Mouse (Mus musculus): ENCODE measurements around the gene Dcaf8. TPM values are rescaled to one million over a fixed set of nuclear protein-coding genes. Genes with fewer than 3 reads are reported as not detected.

Gene Dcaf8
- polyA plus RNA-seq, 1 experiment from 2014 or later, result 110 TPM

DNA sequence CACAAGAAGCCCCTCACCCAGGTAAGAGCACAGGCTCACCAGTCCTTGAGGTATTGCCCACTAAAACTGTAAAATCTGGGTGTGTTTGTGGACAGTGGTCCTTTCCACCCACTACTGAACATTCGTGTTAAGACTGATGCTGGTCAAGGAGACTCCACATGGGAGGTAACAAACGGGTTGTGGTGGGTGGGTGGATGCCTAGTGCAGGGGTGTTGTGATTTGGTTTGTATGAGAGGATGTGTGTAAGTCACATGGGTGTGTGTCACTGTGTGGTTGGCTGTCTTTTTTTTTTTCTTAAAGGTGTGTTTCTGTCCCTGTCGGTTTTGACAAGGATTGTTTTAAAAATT, 57.8 kb downstream of the Dcaf8 start:
- Histone ChIP-seq H3K9me3 (replicated peaks; ENCODE audit: low read length) (no peaks in the 10 kb centered on the region), H3K27me3 (ENCODE audit: insufficient read depth, low read length) (no peaks in the 10 kb centered on the region), H3K36me3 (ENCODE audit: insufficient read depth, low read length) (no peaks in the 10 kb centered on the region), H3K4me2 (ENCODE audit: low read length) (peak overlapping the region; percentile 80), H3K4me1 (replicated peaks; ENCODE audit: insufficient read depth, low read length) (peaks cover 53% of the 10 kb centered on the region), H3K27ac (peak overlapping the region; percentile 88; the same call in 1 of the 2 replicates), H3K9ac (ENCODE audit: low read depth, low read length) (peak overlapping the region; percentile 80), H3K4me3 (replicated peaks; ENCODE audit: low read depth, low read length) (peak overlapping the region; percentile 60)
- ATAC-seq (replicated peaks; ENCODE audit: low FRiP score, low read depth), result no peak
- DNase-seq (ENCODE audit: low spot score), result no peak
- WGBS, result 14% methylated on average over 3 of the region's 3 CpGs
- no peak for TF ChIP-seq CTCF (IDR thresholded peaks at IDR 0.05; ENCODE audit: low read depth)

DNA sequence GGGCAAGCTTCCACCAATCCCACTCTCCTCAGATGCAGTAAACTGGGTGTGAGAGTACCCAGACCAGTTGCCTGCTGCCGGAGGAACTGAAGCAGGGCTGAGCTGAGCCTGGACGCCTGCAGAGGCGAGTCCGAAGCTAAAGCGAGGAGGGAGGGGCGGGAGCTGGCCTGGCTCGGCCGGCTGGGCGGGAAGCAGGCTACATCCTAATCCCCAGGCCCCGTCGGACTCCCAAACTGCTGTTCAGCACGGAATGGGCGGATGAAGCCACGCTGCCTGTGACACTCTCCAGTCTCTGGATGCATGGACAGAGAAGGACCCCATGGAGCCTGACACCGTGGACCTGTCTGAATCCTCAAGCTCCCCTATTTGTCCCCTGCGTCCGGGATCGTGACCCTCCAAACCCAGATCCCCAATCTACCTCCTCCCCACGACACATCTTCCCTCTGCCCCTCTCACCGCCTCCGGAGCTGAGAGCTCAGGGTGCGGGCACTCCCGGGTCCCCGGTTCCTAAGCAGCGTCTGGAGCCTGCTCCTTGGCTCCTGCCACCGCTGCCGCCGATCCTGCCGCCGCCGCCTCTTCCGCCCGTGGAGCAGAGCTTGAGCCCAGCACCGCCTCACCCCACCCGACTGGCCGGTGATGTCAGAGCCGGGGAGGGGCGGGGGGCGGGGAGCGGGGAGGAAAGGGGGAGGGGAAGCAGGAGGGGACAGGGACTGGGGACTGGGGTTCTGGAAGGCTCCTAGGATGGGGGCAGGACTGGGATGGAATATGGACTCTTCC, 58.4 kb downstream of the Dcaf8 start, which contains the start of gene Pea15a:
TSS of gene Pea15a (minus strand) at position 664 of the 777 bp plus-strand sequence.
- Histone ChIP-seq H3K4me1 (replicated peaks; ENCODE audit: insufficient read depth, low read length) (peaks cover 47% of the 10 kb centered on the region), H3K4me2 (ENCODE audit: low read length) (peak within 1 kb of the TSS; percentile 80), H3K9me3 (replicated peaks; ENCODE audit: low read length) (no peaks in the 10 kb centered on the region), H3K27me3 (ENCODE audit: insufficient read depth, low read length) (no peaks in the 10 kb centered on the region), H3K36me3 (ENCODE audit: insufficient read depth, low read length) (no peaks in the 10 kb centered on the region), H3K4me3 (replicated peaks; ENCODE audit: low read depth, low read length) (peak within 1 kb of the TSS; percentile 60), H3K27ac (peak within 1 kb of the TSS; percentile 88), H3K9ac (ENCODE audit: low read depth, low read length) (peak within 1 kb of the TSS; percentile 80)
- no peak for TF ChIP-seq CTCF (IDR thresholded peaks at IDR 0.05; ENCODE audit: low read depth)
- WGBS, result 0% methylated on average over 39 of the region's 40 CpGs
- DNase-seq (ENCODE audit: low spot score), result peak; percentile 89
- ATAC-seq (replicated peaks; ENCODE audit: low FRiP score, low read depth), result peak; percentile 55

DNA sequence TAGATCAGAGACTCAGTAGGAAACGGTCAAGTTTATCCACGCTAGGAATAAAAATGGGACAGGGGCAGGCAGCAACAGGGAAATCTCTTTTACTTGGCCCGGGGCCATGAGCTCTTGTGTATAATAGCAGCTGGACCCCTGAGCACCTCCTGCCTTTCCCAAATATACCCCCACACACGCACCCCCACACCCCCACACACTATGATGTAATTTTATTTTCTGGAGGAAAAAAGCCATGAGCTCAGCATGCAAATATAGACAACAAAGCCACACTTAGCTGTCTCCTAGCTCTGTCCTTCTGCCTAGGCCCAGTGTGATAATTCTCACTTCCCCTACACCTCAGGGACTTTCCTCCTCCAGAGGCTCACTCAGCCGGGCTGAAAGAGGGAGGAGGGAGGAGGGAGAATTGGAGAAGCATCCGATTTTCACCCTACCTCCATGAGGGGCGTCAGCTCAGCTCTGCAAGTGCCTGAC, 59.3 kb downstream of the Dcaf8 start:
- ATAC-seq (replicated peaks; ENCODE audit: low FRiP score, low read depth), result no peak

GRCm38 (mm10) chr1:172212776-172213175, 64.9 kb downstream of the Dcaf8 start:
- no peak overlapping the region for H3K9ac ChIP-seq (ENCODE audit: low read depth, low read length)
- H3K9me3 ChIP-seq (replicated peaks; ENCODE audit: low read length), result no peaks in the 10 kb centered on the region
- WGBS, result 55% methylated on average over 5 of the region's 5 CpGs
- H3K4me3 ChIP-seq (replicated peaks; ENCODE audit: low read depth, low read length), result no peak overlapping the region
- ATAC-seq (replicated peaks; ENCODE audit: low FRiP score, low read depth) (no peak), DNase-seq (ENCODE audit: low spot score) (no peak)
- H3K27ac ChIP-seq, result no peak overlapping the region
- no peaks in the 10 kb centered on the region for H3K27me3 ChIP-seq (ENCODE audit: insufficient read depth, low read length)
- no peaks in the 10 kb centered on the region for H3K36me3 ChIP-seq (ENCODE audit: insufficient read depth, low read length)
- no peak overlapping the region for H3K4me2 ChIP-seq (ENCODE audit: low read length)
- peaks cover 7% of the 10 kb centered on the region; the same call in 1 of the 2 replicates for H3K4me1 ChIP-seq (replicated peaks; ENCODE audit: insufficient read depth, low read length)
- TF ChIP-seq CTCF (IDR thresholded peaks at IDR 0.05; ENCODE audit: low read depth), result no peak

More for the DNA sequence above, 59.3 kb downstream of the Dcaf8 start:
- Histone ChIP-seq H3K27me3 (ENCODE audit: insufficient read depth, low read length) (no peaks in the 10 kb centered on the region), H3K4me2 (ENCODE audit: low read length) (peak overlapping the region; percentile 80), H3K4me3 (replicated peaks; ENCODE audit: low read depth, low read length) (peak overlapping the region; percentile 60), H3K9me3 (replicated peaks; ENCODE audit: low read length) (no peaks in the 10 kb centered on the region), H3K36me3 (ENCODE audit: insufficient read depth, low read length) (no peaks in the 10 kb centered on the region), H3K4me1 (replicated peaks; ENCODE audit: insufficient read depth, low read length) (peaks cover 42% of the 10 kb centered on the region), H3K27ac (peak overlapping the region; percentile 88), H3K9ac (ENCODE audit: low read depth, low read length) (peak overlapping the region; percentile 80; the same call in 1 of the 2 replicates)
- WGBS, result 6% methylated on average over 7 of the region's 7 CpGs
- DNase-seq (ENCODE audit: low spot score), result peak; percentile 51
- no peak for TF ChIP-seq CTCF (IDR thresholded peaks at IDR 0.05; ENCODE audit: low read depth)

- Histone ChIP-seq H3K27ac (no peak overlapping the region), H3K9me3 (replicated peaks; ENCODE audit: low read length) (no peaks in the 10 kb centered on the region), H3K4me1 (replicated peaks; ENCODE audit: insufficient read depth, low read length) (peaks cover 14% of the 10 kb centered on the region; the same call in 1 of the 2 replicates), H3K36me3 (ENCODE audit: insufficient read depth, low read length) (no peaks in the 10 kb centered on the region), H3K27me3 (ENCODE audit: insufficient read depth, low read length) (no peaks in the 10 kb centered on the region), H3K4me3 (replicated peaks; ENCODE audit: low read depth, low read length) (no peak overlapping the region), H3K9ac (ENCODE audit: low read depth, low read length) (no peak overlapping the region), H3K4me2 (ENCODE audit: low read length) (no peak overlapping the region)
- ATAC-seq (replicated peaks; ENCODE audit: low FRiP score, low read depth) (no peak), DNase-seq (ENCODE audit: low spot score) (no peak)
- 59% methylated on average over 4 of the region's 4 CpGs for WGBS
- no peak for TF ChIP-seq CTCF (IDR thresholded peaks at IDR 0.05; ENCODE audit: low read depth)
Observed at GRCm38 (mm10) chr1:172213771-172214170, 65.9 kb downstream of the Dcaf8 start.

- Histone ChIP-seq H3K36me3 (ENCODE audit: insufficient read depth, low read length) (no peaks in the 10 kb centered on the region), H3K4me3 (replicated peaks; ENCODE audit: low read depth, low read length) (no peak overlapping the region), H3K27ac (no peak overlapping the region), H3K9me3 (replicated peaks; ENCODE audit: low read length) (no peaks in the 10 kb centered on the region), H3K9ac (ENCODE audit: low read depth, low read length) (no peak overlapping the region), H3K27me3 (ENCODE audit: insufficient read depth, low read length) (no peaks in the 10 kb centered on the region), H3K4me2 (ENCODE audit: low read length) (no peak overlapping the region), H3K4me1 (replicated peaks; ENCODE audit: insufficient read depth, low read length) (peaks cover 20% of the 10 kb centered on the region)
- no peak for DNase-seq (ENCODE audit: low spot score)
- WGBS, result 50% methylated on average over 3 of the region's 3 CpGs
- ATAC-seq (replicated peaks; ENCODE audit: low FRiP score, low read depth), result no peak
- no peak for TF ChIP-seq CTCF (IDR thresholded peaks at IDR 0.05; ENCODE audit: low read depth)
Observed at GRCm38 (mm10) chr1:172214748-172215147, 66.9 kb downstream of the Dcaf8 start.

Measured in kidney, postnatal 0 days (tissue).